Mouse (Mus musculus) fat pad, adult 2 months (tissue): ENCODE results near the gene Ep400.
"Not testable (repeated sequence)": the region's sequence is repeated elsewhere in the genome, so short reads cannot be mapped to it uniquely, and the experiment has no call there.

Source experiments
- DNase-seq: peaks from one replicate; pipeline ENCODE4 v3.0.0-alpha.2; 2011; ENCODE audit warnings: low read depth, low spot score; ENCODE audit errors: extremely low read depth

Ep400 gene

DNA sequence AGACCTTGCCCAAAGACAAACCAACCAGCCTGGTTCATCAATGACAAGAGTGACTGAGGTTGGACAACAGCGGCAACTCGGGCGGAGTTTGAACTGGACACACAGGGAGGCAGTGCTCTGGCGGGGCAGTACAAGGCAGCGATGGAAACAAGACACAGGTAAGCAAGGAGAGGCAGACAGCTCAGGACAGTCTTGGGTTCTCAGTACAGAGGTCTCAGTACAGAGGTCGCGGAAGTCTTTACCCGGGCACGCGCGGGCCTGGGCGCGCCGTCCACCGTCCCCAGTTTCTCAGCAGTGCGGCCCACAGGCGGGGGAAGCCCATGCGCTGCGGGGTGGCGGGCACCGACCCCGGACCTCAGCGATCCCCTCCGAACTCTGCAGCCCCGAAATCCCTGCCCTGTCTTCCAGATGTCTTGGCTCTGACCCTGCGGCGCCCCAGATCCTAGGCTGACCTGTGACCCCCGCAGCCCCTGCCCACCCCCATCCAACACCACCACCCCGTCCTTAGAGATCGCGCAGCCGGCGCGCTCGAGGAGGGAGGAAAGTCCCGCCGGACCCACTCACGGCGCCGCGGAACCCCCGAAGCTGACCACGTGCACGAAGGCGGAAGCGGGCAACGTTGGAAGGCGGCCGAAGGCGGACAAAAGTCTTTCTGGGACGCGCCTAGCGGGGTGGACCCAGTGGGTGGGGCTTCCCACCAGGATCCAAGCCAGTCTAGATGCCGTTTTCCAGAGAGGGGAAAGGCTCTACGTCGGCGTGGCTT is 9.7 kb upstream of the Ep400 start, which contains the start of gene Pus1:
TSS of gene Pus1 (minus strand) at position 662 of the 763 bp plus-strand sequence.
- no peak for DNase-seq

DNA sequence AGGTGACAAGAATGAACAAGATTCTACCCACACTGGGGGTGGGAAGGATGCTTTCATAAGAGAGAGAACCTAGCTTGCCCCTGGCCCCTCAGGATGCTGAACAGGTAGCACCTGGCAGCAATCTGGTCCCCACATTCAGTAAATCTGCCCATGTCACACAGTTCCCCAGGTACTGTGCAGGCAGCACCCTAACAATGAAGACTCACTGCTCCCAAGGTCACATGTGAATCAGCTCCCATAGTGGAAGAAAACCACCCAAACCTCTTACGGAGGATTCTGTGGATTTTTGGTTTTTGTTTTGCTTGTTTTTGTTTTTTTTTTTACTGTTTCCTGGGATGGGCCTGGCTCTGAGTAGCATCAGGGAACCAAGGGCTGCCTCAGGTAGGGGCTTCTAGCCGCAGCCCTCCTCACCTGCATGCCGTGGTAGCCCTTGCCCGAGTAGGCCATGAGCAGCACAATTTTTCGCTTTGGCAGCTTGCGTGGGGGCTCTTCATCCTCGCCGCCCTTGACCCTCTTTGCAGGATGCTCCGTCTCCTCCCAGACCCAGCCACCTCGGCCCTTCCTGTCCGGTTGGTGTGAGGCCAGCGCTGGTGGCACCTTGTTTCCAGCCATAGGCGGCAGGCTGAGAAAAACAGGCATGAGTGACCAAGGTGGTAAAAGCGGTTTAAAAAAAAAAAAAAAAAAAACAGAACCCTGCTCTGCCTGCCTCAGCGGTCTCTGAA is 8.9 kb upstream of the Ep400 start:
- no peak for DNase-seq

DNA sequence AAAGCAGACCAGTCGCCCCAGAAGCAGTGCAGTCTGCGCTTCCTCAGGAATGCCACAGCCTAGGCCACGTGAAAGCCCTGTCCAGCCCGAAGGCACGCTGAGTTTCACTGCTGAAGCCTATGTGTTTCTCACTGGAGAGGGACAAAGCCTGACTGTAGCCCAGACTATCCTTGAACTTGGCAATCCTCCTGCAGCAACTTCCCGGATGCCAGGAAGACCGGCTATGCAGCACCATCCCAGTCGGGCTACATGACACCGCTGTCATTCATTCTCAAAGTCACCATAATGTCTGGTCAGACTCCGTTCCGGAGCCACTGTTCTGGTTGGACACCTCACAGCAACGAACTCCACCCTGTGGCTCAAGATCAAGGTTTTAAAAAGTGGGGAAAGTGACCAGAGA is 7.7 kb upstream of the Ep400 start:
- DNase-seq: no peak

DNA sequence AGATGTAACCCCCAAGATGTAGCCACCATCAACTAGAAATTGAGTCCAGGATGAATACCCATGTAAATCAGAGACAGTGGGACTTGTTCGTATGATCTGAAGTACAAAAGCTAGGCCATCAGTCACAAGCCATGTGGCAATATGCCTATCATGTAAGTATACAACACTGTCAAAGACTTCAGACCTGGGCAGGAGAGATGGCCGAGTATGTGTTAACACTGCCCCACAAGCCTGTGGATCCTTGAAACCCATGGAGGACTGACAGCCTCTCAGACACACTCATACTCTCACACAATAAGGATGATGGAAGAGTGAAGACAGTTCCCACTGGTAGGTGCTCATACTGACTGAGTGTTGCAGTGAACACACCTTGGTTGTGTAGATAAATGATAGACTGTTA is 5.6 kb upstream of the Ep400 start:
- DNase-seq: no peak

DNA sequence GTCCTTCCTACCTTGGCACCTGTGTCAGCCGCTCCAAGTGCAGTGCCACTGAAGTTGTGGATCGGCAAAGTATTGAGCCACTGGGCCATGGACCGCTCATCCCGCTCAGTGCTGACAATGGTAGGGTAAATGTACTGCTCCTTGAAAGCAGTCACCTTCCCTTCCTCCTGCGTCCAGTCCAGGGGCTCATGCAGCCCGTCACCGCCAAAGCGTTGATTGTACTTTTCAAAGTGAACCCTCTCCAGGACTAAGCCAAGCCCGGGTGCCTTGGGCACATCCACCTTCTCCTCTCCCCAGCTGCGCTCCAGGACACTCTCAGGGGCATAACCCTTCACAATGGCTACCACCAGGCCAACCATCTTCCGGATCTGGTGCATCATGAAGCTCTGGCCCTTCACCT is 4.0 kb upstream of the Ep400 start:
- no peak for DNase-seq

DNA sequence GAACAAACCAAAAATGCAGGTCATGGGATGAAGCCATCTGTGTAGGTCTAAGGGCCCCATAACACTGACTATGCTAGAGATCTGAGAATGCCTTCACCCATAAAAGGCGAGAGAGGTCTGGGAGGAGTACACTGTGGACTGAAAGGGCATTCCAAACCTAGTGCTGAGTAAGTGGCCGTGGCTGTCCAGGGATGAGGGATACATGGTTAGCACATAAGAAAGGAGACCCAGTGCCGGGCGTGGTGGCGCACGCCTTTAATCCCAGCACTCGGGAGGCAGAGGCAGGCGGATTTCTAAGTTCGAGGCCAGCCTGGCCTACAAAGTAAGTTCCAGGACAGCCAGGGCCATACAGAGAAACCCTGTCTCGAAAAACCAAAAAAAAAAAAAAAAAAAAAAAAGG is 2.4 kb upstream of the Ep400 start:
- not testable (repeated sequence) for DNase-seq

DNA sequence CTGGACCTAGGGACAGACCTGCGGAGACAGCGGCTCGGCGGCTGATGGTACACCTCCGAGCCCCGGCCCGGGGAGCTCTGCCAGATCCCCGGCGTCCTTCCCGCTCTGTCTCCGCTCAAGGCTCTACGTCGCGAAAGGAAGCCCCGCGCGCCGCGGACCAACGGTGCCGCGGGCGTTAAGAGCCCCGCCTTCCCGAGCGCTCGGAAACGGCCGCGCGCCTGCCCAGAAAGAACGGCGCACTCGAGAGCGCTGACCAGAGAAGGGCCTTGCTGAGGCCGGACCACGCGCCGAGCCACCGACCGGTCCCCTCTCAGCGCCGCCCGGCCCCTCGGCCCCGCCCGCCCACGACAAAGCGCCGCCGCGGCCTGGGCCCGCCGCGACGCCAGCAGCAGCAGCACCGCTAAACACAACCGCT is 479 bp downstream of the Ep400 start:
- DNase-seq: no peak

DNA sequence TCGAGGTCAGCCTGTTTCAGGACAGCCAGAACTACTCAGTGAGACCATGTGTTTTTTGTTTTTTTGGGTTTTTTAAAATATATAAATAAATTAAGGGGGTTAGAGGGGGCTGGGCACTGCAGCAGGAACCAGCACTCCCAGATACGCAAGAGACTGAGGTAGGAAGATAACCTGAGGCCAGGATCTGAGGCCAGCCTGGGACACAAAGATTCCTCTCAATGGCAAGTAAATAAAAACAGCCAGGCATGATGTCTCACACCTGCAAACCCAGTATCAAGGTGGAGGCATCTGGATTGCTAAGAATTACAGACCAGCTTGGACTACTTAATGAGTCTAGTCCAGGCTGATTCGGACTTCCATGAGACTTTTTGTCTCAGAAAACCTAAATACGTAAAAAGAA is 1.2 kb downstream of the Ep400 start:
- DNase-seq: no peak

DNA sequence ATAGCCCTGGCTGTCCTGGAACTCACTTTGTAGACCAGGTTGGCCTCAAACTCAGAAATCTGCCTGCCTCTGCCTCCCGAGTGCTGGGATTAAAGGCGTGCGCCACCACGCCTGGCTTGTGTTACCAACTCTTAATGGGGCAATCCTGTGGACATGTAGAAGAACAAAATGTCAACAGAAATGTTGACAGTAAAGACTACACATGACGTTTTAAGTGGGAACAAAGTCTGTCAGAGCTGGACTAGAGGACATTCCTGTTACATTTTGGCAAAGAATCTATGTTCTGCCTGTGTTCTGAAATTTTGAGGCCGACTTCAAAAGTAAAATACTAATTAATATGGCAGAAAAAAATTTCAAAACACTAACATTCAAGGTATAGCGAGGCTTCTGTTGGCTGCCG is 6.6 kb downstream of the Ep400 start:
- DNase-seq: no peak

DNA sequence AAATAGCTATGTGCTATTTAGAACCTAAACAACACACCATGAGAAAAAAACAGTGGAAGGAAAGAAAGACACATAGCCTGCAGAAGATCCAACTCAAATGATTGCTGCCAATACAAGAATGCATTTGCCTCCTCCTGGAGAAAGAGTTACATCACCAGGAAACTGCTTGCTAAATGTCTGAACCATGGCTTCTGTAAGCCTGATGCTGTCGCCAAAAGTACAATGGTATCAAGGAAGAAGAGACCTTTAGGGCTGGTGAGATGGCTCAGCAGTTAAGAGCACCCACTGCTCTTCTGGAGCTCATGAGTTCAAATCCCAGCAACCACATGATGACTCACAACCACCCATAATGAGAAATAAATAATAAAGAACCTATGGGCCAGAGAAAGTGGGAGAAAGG is 25.5 kb downstream of the Ep400 start:
- peak; percentile 19 for DNase-seq

DNA sequence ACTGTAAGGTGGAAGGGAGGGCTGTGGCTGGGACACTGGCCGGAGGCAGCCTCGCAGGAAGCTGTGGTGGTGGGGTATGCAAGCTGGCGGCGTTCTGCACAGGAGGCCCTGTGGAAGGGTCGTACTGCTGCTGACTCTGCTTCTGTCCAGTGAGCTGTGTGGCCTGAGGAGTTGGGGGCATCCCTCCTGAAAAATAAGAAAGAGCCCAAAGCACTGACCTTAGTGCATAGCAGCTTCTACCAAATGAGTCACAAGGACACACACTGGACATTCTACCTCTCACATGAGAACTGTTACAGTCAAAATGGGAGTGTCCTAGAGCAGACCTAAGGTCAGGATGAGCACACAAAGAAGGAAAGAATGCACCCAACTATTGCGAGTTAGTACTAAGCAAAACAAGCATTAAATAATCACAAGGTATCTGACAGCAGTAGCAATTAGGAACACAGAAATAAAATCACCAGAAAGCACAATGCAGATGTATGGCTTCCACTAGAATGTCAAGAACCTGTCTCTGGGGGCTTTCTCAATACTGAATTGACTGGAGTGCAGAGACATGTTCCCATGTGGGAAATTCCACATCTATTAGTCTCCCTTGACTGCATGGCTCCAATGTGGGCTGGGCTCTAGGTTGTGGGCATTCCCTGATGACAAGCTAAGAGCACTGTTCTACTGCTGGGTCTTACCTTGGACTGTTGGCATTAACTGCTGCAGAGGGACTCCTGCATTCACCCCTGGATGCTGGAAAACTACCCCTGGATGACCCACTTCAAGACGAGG is 30.8 kb downstream of the Ep400 start:
- DNase-seq: no peak

DNA sequence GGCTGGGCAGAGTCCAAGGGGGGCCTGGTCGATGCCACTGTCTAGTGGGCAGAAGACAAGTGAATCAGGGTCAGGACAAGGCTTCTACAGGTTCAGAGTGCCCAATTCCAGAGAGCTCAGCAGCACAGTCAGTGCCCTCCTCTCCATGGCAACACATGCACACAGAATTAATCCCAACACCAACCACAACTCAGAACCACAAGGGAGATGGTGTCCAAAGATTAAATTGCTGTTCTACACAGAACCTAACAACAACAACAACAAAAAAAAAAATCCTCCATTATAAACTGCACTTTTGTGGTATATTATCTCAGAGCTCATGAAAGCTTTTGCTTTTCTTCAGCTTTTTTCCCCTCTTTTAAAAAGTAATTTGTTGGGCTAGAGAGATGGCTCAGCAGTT is 34.9 kb downstream of the Ep400 start:
- DNase-seq: no peak

DNA sequence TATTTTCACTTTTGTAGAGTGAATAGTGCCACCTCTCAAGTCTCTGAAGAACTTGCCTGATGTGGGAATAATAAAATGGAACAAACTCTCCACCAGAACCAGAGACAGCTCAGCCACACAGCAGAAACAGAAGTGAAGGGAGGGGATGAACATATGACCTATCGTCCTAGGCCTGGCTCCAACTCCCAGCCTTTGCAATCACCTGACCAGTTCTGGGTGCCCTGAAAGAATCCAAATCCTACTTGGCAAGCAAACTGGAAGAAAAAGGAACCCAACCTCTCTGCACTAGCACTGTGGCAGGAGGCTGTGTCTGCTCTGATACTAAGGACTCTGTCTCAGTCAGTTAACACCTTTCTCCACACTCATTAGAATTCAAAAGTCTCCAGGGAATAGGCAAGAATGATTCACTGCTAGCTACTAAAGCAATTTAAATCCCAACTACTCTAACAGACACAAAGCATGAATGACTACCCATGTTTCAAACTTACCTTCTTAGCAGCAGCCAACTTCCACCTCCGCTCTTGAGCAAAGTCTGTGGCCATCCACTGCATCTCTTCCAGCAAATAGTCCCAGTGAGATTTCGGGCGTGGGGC is 37.2 kb downstream of the Ep400 start:
- DNase-seq: no peak

DNA sequence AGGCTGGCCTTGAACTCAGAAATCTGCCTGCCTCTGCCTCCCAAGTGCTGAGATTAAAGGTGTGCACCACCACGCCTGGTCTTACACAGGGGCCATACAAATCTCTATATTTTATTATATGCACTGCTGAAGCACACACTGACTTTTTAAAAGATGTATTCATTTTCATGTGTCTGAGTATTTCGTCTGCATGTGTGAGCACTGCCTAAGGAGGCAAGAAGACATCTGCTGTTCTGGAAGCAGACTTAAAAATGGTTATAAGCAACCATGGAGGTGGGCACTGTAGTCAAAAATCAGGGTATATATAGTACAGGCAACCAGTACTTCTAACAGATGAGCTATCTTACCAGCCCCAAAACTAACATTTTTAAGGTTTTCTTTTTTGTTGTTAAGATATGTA is 39.3 kb downstream of the Ep400 start:
- no peak for DNase-seq

DNA sequence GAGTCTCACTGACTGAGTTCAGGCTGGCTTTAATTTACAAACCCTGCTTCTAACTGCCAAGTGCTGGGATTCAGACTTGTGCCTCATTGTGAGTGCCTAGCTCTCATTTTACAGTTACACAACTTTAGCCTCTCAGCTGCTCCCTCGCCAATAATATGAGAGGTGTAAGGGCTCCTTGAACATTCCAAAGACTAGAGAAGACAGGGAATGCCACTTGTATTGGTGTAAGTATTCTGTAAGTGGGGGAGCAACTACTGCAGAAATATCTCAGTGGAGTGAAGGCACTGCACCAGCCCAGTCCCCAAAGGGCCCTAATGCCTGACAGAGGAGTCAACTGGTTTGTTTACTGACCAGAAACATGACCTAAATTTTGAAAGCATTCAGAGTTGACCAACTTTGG is 42.7 kb downstream of the Ep400 start:
- no peak for DNase-seq

DNA sequence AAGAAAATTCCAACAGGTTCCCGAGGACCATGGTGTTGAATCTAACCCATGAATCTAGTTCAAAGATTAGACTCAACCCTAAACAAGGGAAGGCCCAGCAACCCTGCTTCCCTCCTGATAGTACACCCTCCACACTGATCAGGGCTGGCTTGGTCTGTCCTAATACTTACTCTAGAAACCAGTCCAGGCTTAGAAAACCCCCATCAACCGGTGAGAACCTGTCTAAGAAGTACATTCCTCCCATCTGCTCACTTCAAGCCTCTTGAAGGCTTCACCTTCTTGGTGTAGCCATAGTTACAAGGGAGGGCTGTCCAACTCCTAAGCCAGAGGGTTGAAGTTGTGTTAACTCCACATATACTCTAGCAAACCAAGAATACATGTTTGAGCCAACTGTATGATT is 47.0 kb downstream of the Ep400 start:
- no peak for DNase-seq

DNA sequence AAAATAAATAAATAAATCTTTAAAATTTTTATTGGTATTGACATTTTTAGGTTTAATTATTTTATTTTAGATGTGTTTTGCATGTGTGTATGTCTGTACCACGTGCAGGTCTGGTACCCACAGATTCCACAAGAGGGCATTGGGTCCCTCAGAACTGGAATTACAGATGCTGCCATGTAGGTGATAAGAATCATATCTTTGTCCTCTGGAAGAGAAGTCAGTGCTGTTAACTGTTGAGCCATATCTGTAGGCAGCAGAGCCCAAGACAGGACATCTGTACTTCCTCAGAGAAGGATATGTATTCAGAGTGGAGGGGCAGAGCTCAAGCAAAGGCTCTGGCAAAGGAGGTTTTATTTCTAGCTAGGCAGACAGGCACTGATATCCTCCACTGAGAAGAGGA is 49.1 kb downstream of the Ep400 start:
- DNase-seq: not testable (repeated sequence)

DNA sequence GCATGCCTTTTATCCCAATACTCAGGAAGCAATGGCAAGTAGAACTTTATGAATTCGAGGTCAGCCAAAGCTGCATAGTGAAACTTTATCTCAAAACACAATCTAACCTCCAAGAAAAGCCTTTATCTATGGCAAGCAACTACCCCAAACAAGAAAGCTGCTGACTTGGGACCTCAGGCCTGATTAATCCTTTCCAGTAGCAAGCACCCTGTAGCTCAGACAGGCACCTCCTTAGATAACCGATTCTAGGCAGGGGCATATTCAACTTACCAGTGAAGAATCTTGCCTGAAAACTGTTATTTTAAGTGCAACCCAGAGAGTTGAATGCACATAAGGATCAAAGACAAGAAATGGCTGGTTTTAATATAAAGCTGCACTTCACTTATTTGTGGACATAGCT is 59.1 kb downstream of the Ep400 start:
- no peak for DNase-seq

DNA sequence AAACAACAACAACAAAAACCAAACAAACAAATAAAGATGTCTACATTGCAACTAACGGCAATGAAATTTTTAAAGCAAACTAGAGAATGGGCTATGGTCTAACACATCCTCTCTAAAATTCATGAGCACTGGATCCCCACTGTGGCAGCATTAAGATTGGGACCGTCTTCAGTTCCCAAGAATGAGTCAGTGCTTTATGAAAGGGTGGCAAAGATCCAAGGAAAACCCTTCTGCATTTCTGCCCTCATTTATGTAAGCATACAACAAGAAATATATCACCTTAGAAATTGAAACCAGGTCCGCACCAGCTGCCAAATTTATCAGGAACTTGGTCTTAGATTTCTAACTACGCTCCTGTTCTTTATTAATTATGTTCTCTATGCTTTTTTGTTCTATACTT is 61.3 kb downstream of the Ep400 start:
- DNase-seq: no peak

DNA sequence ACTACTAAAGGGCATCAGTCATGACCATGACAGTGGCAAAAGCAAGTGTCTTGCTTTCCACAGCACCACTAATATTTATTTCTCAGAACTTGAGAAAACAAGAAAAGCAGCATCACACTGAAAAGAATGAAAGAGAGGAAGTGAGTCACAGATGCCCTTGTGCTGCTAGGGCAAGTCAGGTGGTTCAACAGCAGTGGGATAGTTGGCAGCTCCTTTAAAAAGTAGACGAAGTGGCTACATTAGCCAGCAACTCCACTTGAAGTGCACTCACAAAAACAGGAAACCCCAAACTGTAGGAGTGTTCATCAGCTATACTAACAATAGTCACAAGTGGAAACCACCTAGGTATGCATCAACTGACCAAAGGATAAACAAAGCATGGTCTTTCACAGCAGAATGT is 66.5 kb downstream of the Ep400 start:
- no peak for DNase-seq

DNA sequence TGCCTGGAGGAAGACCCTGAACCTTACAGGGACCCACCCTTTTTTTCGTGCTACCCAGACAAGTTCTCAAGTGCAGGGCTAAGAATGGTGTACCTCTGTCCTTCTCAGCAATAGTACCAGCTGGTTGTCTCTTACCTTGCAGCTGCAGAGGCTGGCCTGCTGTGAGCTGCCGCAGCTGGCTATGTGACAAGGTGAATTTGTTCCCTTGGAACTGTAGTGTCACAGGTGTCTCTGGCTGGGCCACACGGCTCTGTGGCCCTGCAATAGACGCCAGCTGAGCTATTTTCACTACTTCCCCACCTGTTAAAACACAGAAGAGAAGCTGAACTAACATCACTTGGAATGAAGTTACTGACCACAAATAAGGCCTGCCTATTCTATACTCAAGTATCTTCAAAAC is 71.9 kb downstream of the Ep400 start:
- no peak for DNase-seq
